Mouse (Mus musculus) layer of hippocampus, postnatal 36 days (tissue): ENCODE data around the gene S100a2. TPM values are rescaled to one million over a fixed set of nuclear protein-coding genes. Genes with fewer than 3 reads are reported as not detected.

Source experiments
- DNase-seq, 2 experiments: peaks; one replicate each; pipeline ENCODE4 v3.0.0; 2022
- total RNA-seq, 2 experiments: library from RNA; stranded (reverse); gene quantifications; 2 replicates each; pipeline ENCODE4 v1.2.3; 2021

S100a2 gene
- total RNA-seq, 2 experiments from 2014 or later, result not detected

DNA sequence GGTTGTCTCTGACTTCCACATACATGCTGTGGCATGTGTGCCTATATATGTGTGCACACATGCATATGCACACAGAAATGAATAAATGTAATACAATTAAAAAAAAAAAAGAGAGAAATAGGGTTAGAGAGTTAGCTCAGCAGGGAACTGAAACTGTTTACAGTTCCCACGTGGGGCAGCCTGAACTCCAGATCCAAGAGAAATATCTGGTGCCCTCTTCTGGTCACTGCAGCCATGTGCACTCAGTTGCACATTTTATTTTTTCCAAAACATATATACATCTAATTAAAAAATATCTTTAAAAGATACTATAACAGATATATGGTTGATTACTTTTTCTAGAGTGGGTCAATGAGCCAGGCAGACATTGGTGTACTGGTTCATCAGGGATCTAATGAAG lies 27.5 kb downstream of the S100a2 start:
- DNase-seq, result no peak

DNA sequence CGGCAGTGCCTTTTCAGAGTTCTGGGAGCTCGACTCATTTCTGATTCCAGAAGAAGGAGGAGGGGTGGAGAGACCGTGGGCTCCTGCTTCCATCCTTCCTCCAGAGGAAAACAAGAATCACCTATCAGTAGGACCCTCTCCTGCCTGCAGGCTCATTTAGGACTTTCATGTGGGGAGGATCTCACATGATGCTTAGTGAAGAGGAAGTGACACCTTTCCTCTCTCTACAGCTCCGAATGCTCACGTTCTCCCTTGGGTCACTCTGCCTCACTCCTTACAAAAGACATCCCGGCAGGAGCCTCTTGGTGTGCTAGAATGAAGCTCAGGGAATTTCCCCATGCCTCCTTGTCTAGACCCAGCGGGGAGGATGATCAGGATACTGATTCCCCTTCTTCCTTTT lies 31.5 kb downstream of the S100a2 start:
- DNase-seq, result no peak

DNA sequence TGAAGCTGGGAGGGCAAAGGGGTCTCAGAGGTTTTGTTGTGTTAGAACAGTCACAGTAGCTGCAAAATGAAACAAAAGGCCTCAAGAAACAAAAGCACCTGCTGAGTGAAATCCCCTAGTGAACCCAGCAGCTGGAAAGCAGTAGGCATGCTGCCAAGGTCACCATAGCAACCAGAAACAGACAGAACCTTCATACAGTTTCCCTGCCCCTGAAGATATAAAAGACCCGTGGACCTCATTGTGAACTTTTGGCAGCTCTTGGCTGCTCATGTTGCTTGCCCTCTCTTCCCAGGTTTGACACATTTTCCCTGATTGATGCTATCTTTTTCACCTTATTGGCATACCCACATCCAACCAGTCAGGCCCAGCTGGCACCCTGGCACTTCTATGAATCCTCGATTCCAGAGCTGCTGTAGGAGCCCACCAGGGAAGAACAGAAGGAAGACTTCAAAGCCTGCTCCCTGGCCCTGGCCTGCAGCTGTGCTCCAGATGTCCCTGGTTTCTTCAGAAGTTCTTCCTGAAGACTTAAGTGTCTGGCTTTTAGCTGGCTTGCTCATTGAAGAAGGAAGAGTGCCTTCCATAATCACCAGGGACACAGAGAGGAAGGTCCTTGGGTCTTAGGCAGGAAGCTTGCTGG lies 33.5 kb downstream of the S100a2 start:
- DNase-seq, result no peak

DNA sequence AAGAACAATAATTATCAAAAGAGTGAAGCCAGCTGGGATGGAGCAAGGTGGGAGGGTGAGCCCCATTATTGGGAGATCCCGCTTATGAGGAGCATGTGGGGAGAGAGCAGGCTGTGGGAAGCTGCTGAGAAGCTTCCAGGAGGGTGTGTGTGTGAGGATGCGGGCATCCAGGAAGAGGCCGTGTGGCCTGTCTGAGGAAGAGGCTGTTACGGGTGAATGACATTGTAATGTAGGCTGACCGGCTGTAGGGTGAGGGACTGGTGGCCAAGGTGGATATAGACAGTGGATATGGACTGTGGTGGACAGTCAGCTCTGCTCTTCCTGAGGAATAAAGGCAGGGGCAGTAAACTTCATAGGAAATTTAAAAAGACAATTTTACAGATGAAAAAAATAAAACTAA lies 35.4 kb downstream of the S100a2 start:
- no peak for DNase-seq

DNA sequence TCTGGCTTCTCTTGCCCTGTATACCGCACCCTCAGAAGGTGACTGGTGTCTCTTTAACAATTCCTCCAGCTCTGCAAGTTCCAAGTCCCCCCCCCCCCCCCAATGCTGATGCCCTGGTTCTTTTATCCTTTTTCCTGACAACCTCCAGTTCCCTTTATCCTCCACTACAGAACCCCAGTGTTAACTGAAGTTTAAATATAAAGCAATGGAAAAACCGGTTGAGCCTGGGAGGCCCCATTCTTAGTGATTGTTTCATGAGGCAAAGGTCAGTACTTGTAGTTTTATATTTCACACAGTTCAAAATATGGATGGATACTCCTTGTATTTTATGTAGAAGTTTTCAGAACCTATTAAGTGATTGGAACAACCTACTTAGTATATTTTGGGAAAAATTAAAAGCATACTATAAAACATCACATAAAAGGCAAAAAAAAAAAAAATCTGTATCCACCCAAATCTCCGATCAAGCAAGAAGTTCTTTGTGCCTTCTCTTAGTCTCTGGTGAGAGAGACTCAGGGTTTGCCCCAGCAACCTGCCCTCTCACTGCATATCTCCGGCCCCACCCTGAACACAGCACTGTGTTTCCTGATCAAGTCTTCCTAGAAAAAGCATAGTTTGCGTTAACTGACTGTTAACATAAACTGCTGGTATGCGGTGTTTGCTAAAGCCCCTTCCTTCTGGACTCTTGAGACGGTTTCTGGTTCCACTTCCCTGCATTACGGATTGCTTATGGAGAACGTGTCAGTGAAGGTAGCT lies 36.4 kb downstream of the S100a2 start:
- no peak for DNase-seq

DNA sequence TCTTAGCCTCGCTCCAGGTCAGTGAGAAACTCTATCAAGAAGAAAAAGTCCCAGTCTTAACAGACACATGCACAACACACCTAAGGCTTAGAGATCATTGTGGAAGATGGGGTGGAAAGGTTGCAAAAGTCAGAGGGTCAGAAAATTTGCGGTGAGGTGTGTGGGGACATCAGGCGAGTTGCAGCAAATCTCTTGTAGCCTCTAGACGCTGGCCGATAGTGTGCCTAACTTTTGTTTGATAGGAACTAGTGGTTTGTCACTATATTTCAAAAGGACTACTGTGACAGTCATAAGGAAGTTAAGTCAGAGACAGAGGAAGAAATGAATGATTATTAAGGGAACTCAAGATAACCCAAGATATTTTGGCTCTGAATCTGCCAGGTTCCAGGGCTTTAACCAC lies 37.3 kb downstream of the S100a2 start:
- DNase-seq, result no peak

DNA sequence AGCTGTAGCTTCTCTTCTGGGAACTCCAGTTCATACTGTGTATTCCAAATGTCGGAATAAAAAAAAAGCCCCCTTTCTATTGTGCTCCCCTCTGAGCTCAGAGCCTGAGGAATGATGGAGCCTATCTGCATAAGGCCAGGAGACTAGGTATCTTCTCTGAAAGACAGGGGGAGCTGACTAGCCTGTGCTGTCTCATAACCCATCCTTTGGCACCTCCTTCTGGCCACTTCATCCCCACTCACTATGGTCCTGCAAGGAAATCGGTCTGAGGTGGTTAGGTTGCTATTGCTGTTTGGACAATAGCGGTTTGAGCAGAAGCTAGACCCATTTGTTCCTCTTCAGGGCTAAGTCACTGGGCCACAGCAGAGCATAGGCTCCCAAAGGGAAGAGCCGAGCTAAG lies 37.8 kb downstream of the S100a2 start:
- no peak for DNase-seq

DNA sequence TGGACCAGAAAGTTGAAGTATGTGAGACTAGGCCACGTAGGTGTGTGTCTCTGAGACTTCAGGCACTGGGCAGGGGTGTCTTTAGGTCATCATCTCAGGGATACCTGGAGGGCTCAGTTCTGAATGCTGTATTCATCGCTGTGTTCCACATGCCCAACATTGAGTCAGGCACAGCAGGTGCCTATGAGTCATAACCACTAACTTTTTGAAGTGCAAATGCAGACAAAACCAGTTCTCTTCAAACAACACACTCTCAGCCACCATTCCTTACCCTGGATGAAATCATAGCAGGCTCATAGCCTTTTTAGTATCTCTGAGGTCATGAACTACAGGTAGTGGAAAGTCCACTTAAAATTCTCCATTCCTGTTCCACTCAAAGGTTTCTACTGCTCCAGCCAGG lies 39.3 kb downstream of the S100a2 start:
- DNase-seq, result no peak

DNA sequence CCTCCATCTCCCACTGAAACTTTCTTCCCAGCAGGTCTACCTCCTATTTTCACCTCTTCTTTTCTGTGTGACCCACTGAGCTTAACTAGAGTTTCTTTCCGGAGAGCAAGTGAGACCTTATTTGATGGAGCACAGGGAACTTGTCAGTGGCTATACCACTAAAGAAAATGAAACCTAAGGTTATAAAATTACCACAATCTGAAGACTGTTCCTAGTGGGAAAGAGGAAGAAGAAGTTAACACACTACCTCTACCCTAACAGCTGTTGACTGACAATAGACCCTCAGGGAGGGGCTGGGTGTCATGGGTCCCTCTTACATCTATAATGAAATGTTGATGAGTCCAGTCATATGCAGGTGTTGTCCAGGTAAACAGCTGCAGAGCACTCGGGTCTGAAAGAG lies 41.9 kb downstream of the S100a2 start:
- DNase-seq, result no peak

DNA sequence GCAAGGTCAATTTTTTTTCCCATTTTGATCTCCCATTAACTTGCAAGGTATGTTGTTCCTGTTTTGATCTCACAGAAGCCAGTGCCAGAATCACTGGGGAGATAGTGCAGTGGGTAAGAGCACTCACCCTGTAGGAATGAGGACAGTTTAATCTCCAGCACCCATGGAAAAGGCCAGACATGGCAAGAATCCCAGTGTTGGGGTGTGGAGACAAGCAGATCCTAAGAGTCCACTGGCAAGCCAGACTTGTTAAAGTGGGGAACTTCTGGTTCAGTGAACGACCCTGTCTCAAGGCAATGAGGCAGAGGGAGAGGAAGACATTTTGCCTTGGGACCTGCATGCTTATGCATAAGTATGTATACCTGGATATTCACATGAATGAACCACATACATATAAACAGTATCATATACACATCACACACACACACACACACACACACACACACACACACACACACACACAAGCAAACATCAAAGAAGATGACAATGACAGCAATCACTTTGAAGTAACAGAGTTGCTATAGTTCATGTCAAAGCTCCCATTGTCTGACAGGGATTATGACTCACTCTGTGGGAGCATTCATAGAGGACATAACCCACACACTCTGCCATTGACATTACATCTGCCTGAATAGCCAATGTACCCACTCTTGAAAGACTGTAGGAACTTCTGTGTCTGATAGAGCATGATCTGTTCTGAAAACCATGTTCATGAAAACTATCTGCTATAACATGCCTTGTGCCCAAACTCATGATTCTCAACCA lies 48.6 kb downstream of the S100a2 start:
- no peak for DNase-seq

DNA sequence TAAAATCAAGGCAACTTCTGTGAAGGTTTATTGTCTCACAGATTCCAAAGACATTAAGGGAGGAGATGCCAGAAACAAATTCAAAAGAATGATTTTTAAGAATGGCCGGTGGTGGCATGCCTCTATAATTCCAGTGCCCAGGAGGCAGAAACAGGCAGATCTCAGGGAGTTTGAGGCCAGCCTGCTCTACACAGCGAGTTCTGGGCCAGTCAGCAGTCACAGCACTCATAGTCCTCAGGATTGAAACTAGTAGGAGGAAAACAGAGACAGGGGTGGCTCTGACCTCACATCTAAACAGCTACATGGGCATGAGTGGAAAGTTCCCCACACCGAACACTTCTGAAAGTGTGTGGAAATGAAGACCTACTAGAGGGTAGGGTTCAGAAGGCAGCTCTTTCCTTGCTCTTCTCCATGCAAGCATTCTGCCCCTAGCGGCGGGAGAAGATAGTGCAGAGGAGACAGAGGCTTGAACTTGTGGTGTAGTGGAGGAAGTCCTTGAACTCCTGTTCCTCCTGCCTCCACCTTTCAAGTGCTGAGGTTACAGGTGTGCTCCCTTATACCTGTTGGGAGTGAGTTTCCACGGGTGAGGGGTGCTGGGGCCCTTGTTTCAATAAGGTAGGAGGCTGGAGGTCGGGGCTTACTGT lies 49.6 kb downstream of the S100a2 start:
- DNase-seq, result no peak

DNA sequence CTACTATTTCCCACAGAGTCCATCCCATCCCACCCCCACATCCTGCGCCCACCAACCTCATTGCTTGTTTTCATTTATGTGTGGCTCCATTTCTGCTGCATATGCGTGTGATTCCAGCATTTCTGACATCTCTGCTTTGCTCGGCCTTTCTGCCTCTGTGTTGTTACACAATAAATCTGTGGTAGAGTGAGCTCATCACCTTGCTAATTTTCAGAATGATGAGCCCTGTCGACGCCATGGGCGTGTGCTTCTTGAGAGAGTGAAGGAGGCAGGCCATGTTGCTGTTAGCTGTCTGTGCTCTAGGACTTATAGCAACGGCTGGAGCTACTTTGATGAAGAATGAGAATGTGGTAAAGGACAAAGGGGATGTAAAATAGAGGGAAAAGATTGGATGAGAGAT lies 50.9 kb downstream of the S100a2 start:
- no peak for DNase-seq

Other genes starting within 250 kb of the S100a2 start
- gene Slc27a3, start 200.3 kb upstream of the S100a2 start, total RNA-seq, result 10 to 100 TPM; 13.9 to 25.2 TPM
- gene Ints3, start 156.6 kb upstream of the S100a2 start, total RNA-seq, result 10 to 100 TPM; 78.2 to 80.4 TPM
- 1 to 10 TPM; 4.6 to 6.1 TPM for gene Npr1, start 124.4 kb upstream of the S100a2 start, total RNA-seq
- 10 to 100 TPM; 83.0 to 83.8 TPM for gene Ilf2, start 114.1 kb upstream of the S100a2 start, total RNA-seq
- gene Snapin, start 99.2 kb upstream of the S100a2 start, total RNA-seq, result 10 to 100 TPM; 49.8 to 50.8 TPM
- gene Chtop, start 80.7 kb upstream of the S100a2 start, total RNA-seq, result 100 to 1,000 TPM; 145 to 152 TPM
- gene S100a1, start 75.9 kb upstream of the S100a2 start, total RNA-seq, result 10 to 100 TPM; 95.5 to 98.7 TPM
- 10 to 100 TPM; 21.1 to 26.4 TPM for gene S100a13, start 75.8 kb upstream of the S100a2 start, total RNA-seq
- under 1 TPM; 0.53 to 0.67 TPM for gene S100a14, start 63.4 kb upstream of the S100a2 start, total RNA-seq
- gene S100a16, start 53.0 kb upstream of the S100a2 start, total RNA-seq, result 10 to 100 TPM; 82.5 to 96.2 TPM
- gene S100a3, start 29.7 kb upstream of the S100a2 start, total RNA-seq, result 1 to 10 TPM; 1.1 to 1.4 TPM
- not detected for gene Gm42674, start 11.7 kb downstream of the S100a2 start, total RNA-seq
- 1 to 10 TPM; 2.7 to 3.8 TPM for gene S100a4, start 13.5 kb downstream of the S100a2 start, total RNA-seq
- not detected for gene S100a5, start 18.3 kb downstream of the S100a2 start, total RNA-seq
- 10 to 100 TPM; 18.8 to 23.5 TPM for gene S100a6, start 22.6 kb downstream of the S100a2 start, total RNA-seq
- gene S100a7a, start 63.8 kb downstream of the S100a2 start, total RNA-seq, result under 1 TPM; 0.61 to 0.62 TPM
- under 1 TPM in 1 of 2 experiments, not detected in 1; 0.91 TPM for gene S100a8, start 78.7 kb downstream of the S100a2 start, total RNA-seq
- gene S100a9, start 105.5 kb downstream of the S100a2 start, total RNA-seq, result under 1 TPM in 1 of 2 experiments, not detected in 1; 0.86 TPM
- gene Pglyrp4, start 136.7 kb downstream of the S100a2 start, total RNA-seq, result not detected
- not detected for gene Gm5849, start 187.6 kb downstream of the S100a2 start, total RNA-seq